38 mouse cellular contexts compared by ENCODE assay signal in the genomic region with DNA sequence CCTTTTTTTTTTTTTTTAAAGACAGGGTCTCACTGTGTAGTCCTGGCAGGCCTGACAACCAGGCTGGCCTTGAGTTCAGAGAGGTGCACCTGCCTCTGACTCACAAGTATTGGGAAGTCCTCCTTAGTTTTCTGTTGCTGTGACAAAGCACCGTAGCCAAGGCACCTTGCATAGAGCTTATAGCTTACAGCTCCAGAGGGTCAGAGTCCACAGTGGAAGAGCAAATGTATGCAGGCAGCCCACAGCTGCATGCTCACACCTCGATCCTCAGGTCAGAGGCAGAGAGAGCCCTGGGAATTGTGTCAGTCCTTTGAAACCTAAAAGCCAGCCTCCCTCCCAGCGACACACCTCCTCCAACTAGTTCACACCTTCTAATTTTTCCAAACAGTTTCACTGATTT. TPM values are rescaled to one million over a fixed set of nuclear protein-coding genes. Genes with fewer than 3 reads are reported as not detected.
"Had no signal": no experiment of that assay in that cellular context is flagged by ENCODE, and none has a peak within 500 bp of the region (broad histone marks: within the 10 kb centered on the region; RNA-seq: fewer than 3 reads in every experiment).

No protein-coding gene starts in this region.

- H3K9me3 ChIP-seq: heart, embryonic 13.5 days; heart, embryonic 15.5 days; limb, embryonic 13.5 days; limb, embryonic 15.5 days; liver, embryonic 12.5 days had no signal

- H3K4me3 ChIP-seq: gastrocnemius, adult 2 months; heart, adult 2 months; heart, embryonic 13.5 days; heart, embryonic 15.5 days; left cerebral cortex, adult 2 months; limb, embryonic 13.5 days; limb, embryonic 15.5 days; liver, embryonic 12.5 days had no signal

- DNase-seq: gastrocnemius, adult 2 months; gastrocnemius, postnatal 14 days; gastrocnemius, postnatal 36 days; heart, adult 11 months; heart, adult 2 months; heart, postnatal 14 days; heart, postnatal 36 days; kidney, adult 11 months; kidney, adult 2 months; kidney, postnatal 14 days; kidney, postnatal 36 days; left cerebral cortex, postnatal 4 days had no signal

- ATAC-seq: forebrain, embryonic 16.5 days; hindbrain, embryonic 16.5 days; liver, embryonic 12.5 days had no signal

- H3K4me2 ChIP-seq: heart, embryonic 11.5 days; heart, embryonic 13.5 days; heart, embryonic 15.5 days; hindbrain, embryonic 14.5 days; limb, embryonic 13.5 days; limb, embryonic 15.5 days; liver, embryonic 12.5 days had no signal

- H3K36me3 ChIP-seq: heart, embryonic 13.5 days; heart, embryonic 15.5 days; limb, embryonic 13.5 days; limb, embryonic 15.5 days; liver, embryonic 12.5 days had no signal

- H3K9ac ChIP-seq: heart, embryonic 13.5 days; heart, embryonic 15.5 days; hindbrain, embryonic 14.5 days; limb, embryonic 13.5 days; limb, embryonic 15.5 days; liver, embryonic 12.5 days; liver, embryonic 14.5 days had no signal

- H3K4me1 ChIP-seq: heart, embryonic 13.5 days; heart, embryonic 15.5 days; limb, embryonic 13.5 days; limb, embryonic 15.5 days had no signal

- H3K27me3 ChIP-seq: heart, embryonic 13.5 days; heart, embryonic 15.5 days; limb, embryonic 13.5 days; limb, embryonic 15.5 days; liver, embryonic 12.5 days had no signal

- H3K27ac ChIP-seq: gastrocnemius, adult 2 months; heart, adult 2 months; heart, embryonic 13.5 days; heart, embryonic 15.5 days; hindbrain, embryonic 14.5 days; left cerebral cortex, adult 2 months; limb, embryonic 13.5 days; limb, embryonic 15.5 days; liver, embryonic 12.5 days; liver, embryonic 14.5 days had no signal

RNA-seq across cellular contexts. Expression of a gene that starts 60.0 kb away (rescaled TPM):
- total RNA-seq: gastrocnemius, adult 2 months; gastrocnemius, postnatal 14 days; gastrocnemius, postnatal 36 days; heart, adult 2 months; heart, postnatal 14 days; heart, postnatal 36 days; hematopoietic stem cell, adult 5-6 weeks; layer of hippocampus, adult 18-20 months; layer of hippocampus, adult 8-10 months; layer of hippocampus, postnatal 10 days; layer of hippocampus, postnatal 25 days; left cerebral cortex, adult 2 months; left cerebral cortex, postnatal 10 days; left cerebral cortex, postnatal 25 days; left cerebral cortex, postnatal 4 days; liver, adult 2 months had no signal
- polyA plus RNA-seq: forebrain, embryonic 16.5 days; frontal cortex, adult 2 months; heart, embryonic 11.5 days; heart, embryonic 13.5 days; heart, embryonic 15.5 days; heart, postnatal 0 days; hindbrain, embryonic 11.5 days; hindbrain, embryonic 14.5 days; hindbrain, embryonic 16.5 days; kidney, adult 2 months; kidney, embryonic 14.5 days; kidney, embryonic 16.5 days; large intestine, adult 2 months; limb, embryonic 11.5 days; limb, embryonic 13.5 days; limb, embryonic 15.5 days; liver, embryonic 12.5 days; liver, embryonic 14.5 days had no signal
